Mouse (Mus musculus) neural tube, embryonic 11.5 days (tissue): ENCODE measurements around the gene Ebf4. TPM values are rescaled to one million over a fixed set of nuclear protein-coding genes. Genes with fewer than 3 reads are reported as not detected.

Experiments used
- polyA plus RNA-seq: library from polyadenylated mRNA; unstranded; fragments of >200 nt; fragmentation: Nextera tagmentation; extraction: Ambion mirVana; gene quantifications from 2 replicates; pipeline ENCODE4 v1.2.1, GENCODE M21; 2014

Ebf4 gene
- polyA plus RNA-seq, 1 experiment from 2014 or later = 2.0 TPM

Other genes starting within 250 kb of the Ebf4 start
- not detected in 2 replicates for gene Tgm6, start 182.8 kb upstream of the Ebf4 start, polyA plus RNA-seq
- gene Snrpb, start 115.8 kb upstream of the Ebf4 start, polyA plus RNA-seq = 705 and 724 TPM in 2 replicates
- not detected in 2 replicates for gene Tmc2, start 100.0 kb upstream of the Ebf4 start, polyA plus RNA-seq
- gene Nop56, start 20.7 kb upstream of the Ebf4 start, polyA plus RNA-seq = 335 and 348 TPM in 2 replicates
- gene Idh3b, start 10.6 kb upstream of the Ebf4 start, polyA plus RNA-seq = 148 and 149 TPM in 2 replicates
- gene Cpxm1, start 102.4 kb downstream of the Ebf4 start, polyA plus RNA-seq = 32.3 and 32.6 TPM in 2 replicates
- 0.16 TPM in 1 of 2 replicates, not detected in the other for gene Gm28372, start 110.1 kb downstream of the Ebf4 start, polyA plus RNA-seq
- not detected in 2 replicates for gene 1700020A23Rik, start 110.1 kb downstream of the Ebf4 start, polyA plus RNA-seq
- gene Tmem239, start 111.3 kb downstream of the Ebf4 start, polyA plus RNA-seq = 0.17 TPM in 1 of 2 replicates, not detected in the other
- 77.7 and 85.7 TPM in 2 replicates for gene Vps16, start 129.2 kb downstream of the Ebf4 start, polyA plus RNA-seq
- 7.7 and 9.0 TPM in 2 replicates for gene Pced1a, start 129.5 kb downstream of the Ebf4 start, polyA plus RNA-seq
- 103 and 105 TPM in 2 replicates for gene Ptpra, start 155.1 kb downstream of the Ebf4 start, polyA plus RNA-seq